Mouse (Mus musculus) gonadal fat pad, adult 2 months (tissue): ENCODE measurements around the gene Tnni2. TPM values are rescaled to one million over a fixed set of nuclear protein-coding genes. Genes with fewer than 3 reads are reported as not detected.
"Not testable (repeated sequence)": the region's sequence is repeated elsewhere in the genome, so short reads cannot be mapped to it uniquely, and the experiment has no call there.

ENCODE experiments used
- DNase-seq: peaks from one replicate; pipeline ENCODE4 v3.0.0-alpha.2; 2012; ENCODE audit warnings: low read depth
- polyA plus RNA-seq: library from polyadenylated mRNA; depleted of rRNA; stranded (reverse); fragments of >200 nt; gene quantifications from 2 replicates; pipeline ENCODE4 v1.2.3, GENCODE M21; 2012; rRNA removed

The Tnni2 gene
- 2.0 and 7.1 TPM in 2 replicates for polyA plus RNA-seq

GRCm38 (mm10) chr7:142441585-142441984 is at the start of gene Tnni2:
Gene Tnni2, plus strand, starts transcription at chr7:142441808.
- no peak for DNase-seq

GRCm38 (mm10) chr7:142393191-142393590 is 48.4 kb upstream of the Tnni2 start:
- DNase-seq = no peak

- DNase-seq = no peak
Observed at GRCm38 (mm10) chr7:142394261-142395190, 47.1 kb upstream of the Tnni2 start.

- DNase-seq = no peak
Observed at GRCm38 (mm10) chr7:142395472-142395871, 46.1 kb upstream of the Tnni2 start.

- no peak for DNase-seq
Observed at GRCm38 (mm10) chr7:142396611-142397010, 45.0 kb upstream of the Tnni2 start.

GRCm38 (mm10) chr7:142398052-142398451 is 43.6 kb upstream of the Tnni2 start:
- no peak for DNase-seq

GRCm38 (mm10) chr7:142399250-142399649 is 42.4 kb upstream of the Tnni2 start:
- DNase-seq = no peak

- DNase-seq = no peak
Observed at GRCm38 (mm10) chr7:142400112-142400749, 41.4 kb upstream of the Tnni2 start.

GRCm38 (mm10) chr7:142400750-142401142 is 40.9 kb upstream of the Tnni2 start:
- no peak for DNase-seq

GRCm38 (mm10) chr7:142403591-142403990 is 38.0 kb upstream of the Tnni2 start:
- DNase-seq = no peak

GRCm38 (mm10) chr7:142405134-142405533 is 36.5 kb upstream of the Tnni2 start:
- not testable (repeated sequence) for DNase-seq

GRCm38 (mm10) chr7:142407935-142408334 is 33.7 kb upstream of the Tnni2 start:
- DNase-seq = no peak

- no peak for DNase-seq
Observed at GRCm38 (mm10) chr7:142408686-142409085, 32.9 kb upstream of the Tnni2 start.

- no peak for DNase-seq
Observed at GRCm38 (mm10) chr7:142409603-142410002, 32.0 kb upstream of the Tnni2 start.

GRCm38 (mm10) chr7:142413285-142413684 is 28.3 kb upstream of the Tnni2 start:
- no peak for DNase-seq

- no peak for DNase-seq
Observed at GRCm38 (mm10) chr7:142415314-142415713, 26.3 kb upstream of the Tnni2 start.

GRCm38 (mm10) chr7:142416225-142416624 is 25.4 kb upstream of the Tnni2 start:
- DNase-seq = no peak

- no peak for DNase-seq
Observed at GRCm38 (mm10) chr7:142418027-142418426, 23.6 kb upstream of the Tnni2 start.

GRCm38 (mm10) chr7:142418679-142419078 is 22.9 kb upstream of the Tnni2 start:
- no peak for DNase-seq

GRCm38 (mm10) chr7:142419887-142420286 is 21.7 kb upstream of the Tnni2 start:
- DNase-seq = no peak

GRCm38 (mm10) chr7:142421826-142422225 is 19.8 kb upstream of the Tnni2 start:
- DNase-seq = no peak

- no peak for DNase-seq
Observed at GRCm38 (mm10) chr7:142425641-142426213, 15.9 kb upstream of the Tnni2 start.

- no peak for DNase-seq
Observed at GRCm38 (mm10) chr7:142428213-142428612, 13.4 kb upstream of the Tnni2 start.
